Mouse (Mus musculus): ENCODE results near the gene Pcbd1. TPM values are rescaled to one million over a fixed set of nuclear protein-coding genes. Genes with fewer than 3 reads are reported as not detected.

Pcbd1 gene
- total and polyA plus RNA-seq, 2 experiments from 2014 or later, result 54.1 to 56.1 TPM

DNA sequence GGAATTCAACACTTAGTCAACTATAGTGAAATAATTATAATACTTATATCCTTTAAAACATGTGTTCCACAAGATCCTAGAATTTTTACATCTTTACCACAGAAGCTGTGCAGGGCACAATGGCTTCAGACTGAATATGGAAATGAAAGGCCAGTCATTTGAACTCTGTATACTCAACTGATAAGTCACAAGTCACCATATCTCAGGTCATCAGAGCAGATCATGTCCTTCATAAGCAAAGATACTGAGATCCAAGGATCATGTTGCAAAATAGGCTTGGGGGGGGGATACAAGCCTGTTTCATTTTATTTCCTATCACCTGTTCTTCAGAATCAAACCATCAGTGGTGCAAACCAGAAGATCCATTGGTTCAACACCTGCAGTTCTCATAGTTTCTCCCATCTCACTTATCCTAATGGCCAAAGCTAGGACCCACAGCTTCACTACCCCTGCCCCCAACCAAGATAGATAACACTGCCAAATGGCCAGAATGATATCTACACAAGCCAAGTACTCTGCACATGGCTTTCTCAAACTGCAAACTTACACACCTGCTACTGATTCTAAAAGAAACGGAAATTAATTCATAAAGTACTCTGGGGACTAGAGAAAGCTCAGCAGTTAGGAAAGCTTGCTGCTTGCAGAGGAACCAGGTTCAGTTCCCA is 39.7 kb downstream of the Pcbd1 start:
- Histone ChIP-seq H3K4me3 (ENCODE audit: low read depth, low read length) (no peak overlapping the region), H3K9me3 (replicated peaks; ENCODE audit: control insufficient read depth, low read length) (no peaks in the 10 kb centered on the region), H3K27ac (ENCODE audit: low read depth) (no peak overlapping the region), H3K4me2 (ENCODE audit: low read depth, low read length) (no peak overlapping the region), H3K27me3 (ENCODE audit: control insufficient read depth, insufficient read depth, low read length) (no peaks in the 10 kb centered on the region), H3K9ac (replicated peaks; ENCODE audit: low read depth, low read length) (no peak overlapping the region), H3K4me1 (ENCODE audit: control insufficient read depth, insufficient read depth) (no peaks in the 10 kb centered on the region), H3K36me3 (replicated peaks; ENCODE audit: control insufficient read depth, insufficient read depth, low read length) (0 out of 2 replicates have a peak, but pooled peaks cover 6% of the 10 kb centered on the region)
- no peak for ATAC-seq (ENCODE audit: insufficient read depth, low read depth)
- TF ChIP-seq CTCF (IDR thresholded peaks at IDR 0.05; ENCODE audit: low read depth) (no peak), EP300 (IDR thresholded peaks at IDR 0.05; ENCODE audit: low read depth) (no peak)
- DNase-seq (ENCODE audit: low spot score), result no peak
- 89% methylated on average over 1 of the region's 1 CpGs for WGBS

DNA sequence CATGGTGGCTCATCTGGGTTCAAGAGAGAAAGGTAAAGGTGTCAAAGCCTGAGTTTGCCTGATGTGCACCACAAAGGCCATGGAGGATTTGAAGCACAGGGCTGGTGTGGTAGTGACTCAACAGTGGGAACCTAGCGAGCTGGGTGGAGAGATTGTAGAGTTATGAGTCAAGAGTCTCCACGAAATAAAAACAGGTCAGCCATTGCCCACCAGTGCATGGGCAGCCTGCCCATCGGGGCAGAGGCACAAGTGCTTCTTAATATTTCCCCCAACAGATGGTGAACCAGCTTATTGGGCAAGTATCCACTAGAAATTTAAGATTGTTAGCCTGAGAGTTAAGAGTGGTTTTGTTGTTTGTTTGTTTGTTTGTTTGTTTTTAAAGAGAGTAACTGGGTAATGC is 41.8 kb downstream of the Pcbd1 start:
- ATAC-seq (ENCODE audit: insufficient read depth, low read depth), result no peak
- no peak for DNase-seq (ENCODE audit: low spot score)
- WGBS, result 81% methylated on average over 3 of the region's 3 CpGs

DNA sequence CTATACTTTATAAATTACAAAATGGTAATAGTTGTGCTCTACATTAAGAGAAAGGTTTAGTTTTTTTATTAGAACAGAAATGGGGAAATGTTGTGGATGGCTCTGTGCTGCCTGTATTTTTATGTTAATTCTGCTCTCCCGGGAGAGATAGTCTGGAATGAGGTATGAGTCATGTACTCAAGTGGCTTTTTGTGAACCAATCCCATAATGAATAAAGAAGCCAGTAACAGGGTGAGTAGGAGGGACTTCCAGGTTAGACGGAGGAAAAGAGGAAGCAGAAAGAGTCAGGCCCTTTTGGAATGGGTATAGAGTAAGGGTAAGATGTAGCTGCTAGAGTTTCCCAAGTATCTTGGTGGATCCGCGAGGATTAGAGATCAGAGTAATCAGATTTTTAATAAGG is 44.9 kb downstream of the Pcbd1 start:
- Histone ChIP-seq H3K36me3 (replicated peaks; ENCODE audit: control insufficient read depth, insufficient read depth, low read length) (no peaks in the 10 kb centered on the region), H3K9me3 (replicated peaks; ENCODE audit: control insufficient read depth, low read length) (no peaks in the 10 kb centered on the region), H3K27ac (ENCODE audit: low read depth) (no peak overlapping the region), H3K4me1 (ENCODE audit: control insufficient read depth, insufficient read depth) (no peaks in the 10 kb centered on the region), H3K4me3 (ENCODE audit: low read depth, low read length) (no peak overlapping the region), H3K9ac (replicated peaks; ENCODE audit: low read depth, low read length) (no peak overlapping the region), H3K4me2 (ENCODE audit: low read depth, low read length) (no peak overlapping the region), H3K27me3 (ENCODE audit: control insufficient read depth, insufficient read depth, low read length) (no peaks in the 10 kb centered on the region)
- ATAC-seq (ENCODE audit: insufficient read depth, low read depth), result no peak
- 59% methylated on average over 4 of the region's 4 CpGs for WGBS
- TF ChIP-seq EP300 (IDR thresholded peaks at IDR 0.05; ENCODE audit: low read depth) (no peak), CTCF (IDR thresholded peaks at IDR 0.05; ENCODE audit: low read depth) (no peak)
- no peak for DNase-seq (ENCODE audit: low spot score)

More for the DNA sequence above, 41.8 kb downstream of the Pcbd1 start:
- no peaks in the 10 kb centered on the region for H3K9me3 ChIP-seq (replicated peaks; ENCODE audit: control insufficient read depth, low read length)
- no peak overlapping the region for H3K27ac ChIP-seq (ENCODE audit: low read depth)
- TF ChIP-seq EP300 (IDR thresholded peaks at IDR 0.05; ENCODE audit: low read depth), result no peak
- TF ChIP-seq CTCF (IDR thresholded peaks at IDR 0.05; ENCODE audit: low read depth), result no peak
- no peak overlapping the region for H3K4me2 ChIP-seq (ENCODE audit: low read depth, low read length)
- H3K27me3 ChIP-seq (ENCODE audit: control insufficient read depth, insufficient read depth, low read length), result no peaks in the 10 kb centered on the region
- H3K36me3 ChIP-seq (replicated peaks; ENCODE audit: control insufficient read depth, insufficient read depth, low read length), result 0 out of 2 replicates have a peak, but pooled peaks cover 6% of the 10 kb centered on the region
- H3K9ac ChIP-seq (replicated peaks; ENCODE audit: low read depth, low read length), result no peak overlapping the region
- H3K4me3 ChIP-seq (ENCODE audit: low read depth, low read length), result no peak overlapping the region
- H3K4me1 ChIP-seq (ENCODE audit: control insufficient read depth, insufficient read depth), result no peaks in the 10 kb centered on the region

DNA sequence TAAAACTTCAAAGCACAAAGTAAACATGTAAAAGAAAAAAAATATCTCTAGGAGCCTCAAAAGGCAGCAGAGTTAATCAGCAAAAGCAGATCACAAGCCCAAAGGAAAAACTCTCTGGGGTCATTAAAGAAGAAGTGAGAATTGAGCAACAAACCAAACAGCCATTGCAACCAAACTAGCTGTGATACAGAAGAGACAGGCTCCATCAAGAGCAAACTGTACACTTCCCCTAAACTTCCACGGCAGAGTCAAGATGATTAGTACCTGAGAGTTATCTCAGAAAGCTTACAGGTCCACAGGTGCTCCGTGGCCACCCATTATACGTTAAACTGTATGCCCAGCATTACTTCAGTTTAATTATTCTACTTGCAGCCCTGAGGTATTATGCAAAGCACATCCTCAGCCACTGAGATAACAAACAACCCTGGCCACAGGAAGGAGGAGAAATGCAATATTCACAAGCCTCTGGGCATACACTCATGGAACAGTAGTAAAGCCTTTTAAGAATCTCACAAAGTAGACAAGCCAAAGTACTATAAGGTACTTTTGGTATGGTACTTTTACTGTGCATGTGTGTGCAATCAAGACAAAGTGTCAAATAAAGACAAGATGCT is 46.2 kb downstream of the Pcbd1 start:
- WGBS, result 58% methylated on average over 3 of the region's 3 CpGs
- H3K9ac ChIP-seq (replicated peaks; ENCODE audit: low read depth, low read length), result no peak overlapping the region
- DNase-seq (ENCODE audit: low spot score), result no peak

DNA sequence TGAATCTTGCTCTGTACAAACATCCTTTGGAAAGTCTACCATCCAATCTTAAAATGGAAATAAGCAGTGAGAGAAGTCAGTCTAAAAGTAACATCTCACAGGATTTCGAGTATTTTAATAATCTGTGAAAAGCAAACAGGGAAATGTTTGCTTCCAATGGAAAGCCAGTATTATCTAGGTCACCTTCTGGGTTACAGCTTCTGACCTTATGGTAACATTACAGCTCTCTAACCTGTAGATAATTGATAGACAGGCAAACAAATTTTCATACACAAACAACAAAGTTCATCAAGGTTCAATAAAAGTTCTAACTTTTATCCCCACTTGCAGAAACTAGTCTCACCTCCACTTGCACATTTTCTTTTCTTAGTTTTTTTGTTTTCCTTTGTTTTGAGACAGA is 48.4 kb downstream of the Pcbd1 start:
- H3K27ac ChIP-seq (ENCODE audit: low read depth), result no peak overlapping the region
- H3K4me3 ChIP-seq (ENCODE audit: low read depth, low read length), result no peak overlapping the region
- H3K9me3 ChIP-seq (replicated peaks; ENCODE audit: control insufficient read depth, low read length), result no peaks in the 10 kb centered on the region
- no peak overlapping the region for H3K4me2 ChIP-seq (ENCODE audit: low read depth, low read length)
- no peaks in the 10 kb centered on the region for H3K27me3 ChIP-seq (ENCODE audit: control insufficient read depth, insufficient read depth, low read length)
- DNase-seq (ENCODE audit: low spot score) (no peak), ATAC-seq (ENCODE audit: insufficient read depth, low read depth) (no peak)
- H3K9ac ChIP-seq (replicated peaks; ENCODE audit: low read depth, low read length), result no peak overlapping the region
- no peaks in the 10 kb centered on the region for H3K4me1 ChIP-seq (ENCODE audit: control insufficient read depth, insufficient read depth)
- TF ChIP-seq CTCF (IDR thresholded peaks at IDR 0.05; ENCODE audit: low read depth), result no peak
- no peak for TF ChIP-seq EP300 (IDR thresholded peaks at IDR 0.05; ENCODE audit: low read depth)
- H3K36me3 ChIP-seq (replicated peaks; ENCODE audit: control insufficient read depth, insufficient read depth, low read length), result no peaks in the 10 kb centered on the region
- 67% methylated on average over 1 of the region's 1 CpGs for WGBS

More for the DNA sequence above, 46.2 kb downstream of the Pcbd1 start:
- H3K36me3 ChIP-seq (replicated peaks; ENCODE audit: control insufficient read depth, insufficient read depth, low read length), result no peaks in the 10 kb centered on the region
- H3K27me3 ChIP-seq (ENCODE audit: control insufficient read depth, insufficient read depth, low read length), result no peaks in the 10 kb centered on the region
- TF ChIP-seq EP300 (IDR thresholded peaks at IDR 0.05; ENCODE audit: low read depth), result no peak
- no peak for TF ChIP-seq CTCF (IDR thresholded peaks at IDR 0.05; ENCODE audit: low read depth)
- no peaks in the 10 kb centered on the region for H3K9me3 ChIP-seq (replicated peaks; ENCODE audit: control insufficient read depth, low read length)
- H3K4me1 ChIP-seq (ENCODE audit: control insufficient read depth, insufficient read depth), result no peaks in the 10 kb centered on the region
- no peak for ATAC-seq (ENCODE audit: insufficient read depth, low read depth)
- no peak overlapping the region for H3K27ac ChIP-seq (ENCODE audit: low read depth)
- no peak overlapping the region for H3K4me3 ChIP-seq (ENCODE audit: low read depth, low read length)
- no peak overlapping the region for H3K4me2 ChIP-seq (ENCODE audit: low read depth, low read length)
